Mouse (Mus musculus) kidney, adult 2 months (tissue): ENCODE data around the gene Thsd7a.

Source experiments
- CTCF ChIP-seq: fragments of 200-500 bp; conservative IDR thresholded peaks from 2 replicates; pipeline ENCODE4 v1.5.1; 2011; ENCODE audit warnings: low read depth, mild to moderate bottlenecking, control low read depth, low read length, moderate library complexity, mixed read lengths; ENCODE audit not compliant: insufficient read depth, insufficient read length
- POLR2A ChIP-seq: fragments of 200-500 bp; IDR thresholded peaks from one replicate; pipeline ENCODE4 v1.6.1; 2011; ENCODE audit warnings: low read depth, low read length, control low read depth

- no peak for TF ChIP-seq POLR2A
- no peak for TF ChIP-seq CTCF
Observed at GRCm38 (mm10) chr6:12470935-12471334, 278.3 kb downstream of the Thsd7a start.
